Mouse (Mus musculus) frontal cortex, adult (tissue): ENCODE measurements around the gene Zbtb17.

ENCODE experiments used
- ATAC-seq: cut with Nextera tagmentation; 2 replicates; pipeline ENCODE4 v1.9.2; 2017; ENCODE audit warnings: mild to moderate bottlenecking, moderate library complexity, mixed read lengths; ENCODE audit not compliant: low TSS enrichment

Gene Zbtb17

GRCm38 (mm10) chr4:141458236-141458635 is 13.8 kb downstream of the Zbtb17 start:
- ATAC-seq, result no peak

DNA sequence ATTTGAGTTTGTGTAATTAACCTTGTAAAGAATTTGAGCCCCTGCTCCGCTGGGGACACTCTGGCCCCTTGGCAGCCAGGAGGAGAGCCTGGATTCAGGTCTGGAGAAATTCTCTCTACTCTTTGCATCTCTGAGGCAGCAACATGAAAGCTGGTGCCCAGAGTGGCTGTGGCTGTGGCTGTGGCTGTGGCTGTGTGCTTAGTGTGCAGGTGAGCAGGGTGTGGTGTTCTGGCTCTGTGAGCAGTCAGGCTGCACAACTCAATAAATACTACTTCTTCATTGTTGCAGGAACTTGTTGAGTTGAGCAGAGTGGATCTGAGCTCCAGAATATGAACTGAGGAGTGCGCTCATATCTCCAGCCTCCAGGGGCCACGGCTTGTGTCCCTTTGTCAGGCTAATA is 14.4 kb downstream of the Zbtb17 start:
- ATAC-seq, result no peak

DNA sequence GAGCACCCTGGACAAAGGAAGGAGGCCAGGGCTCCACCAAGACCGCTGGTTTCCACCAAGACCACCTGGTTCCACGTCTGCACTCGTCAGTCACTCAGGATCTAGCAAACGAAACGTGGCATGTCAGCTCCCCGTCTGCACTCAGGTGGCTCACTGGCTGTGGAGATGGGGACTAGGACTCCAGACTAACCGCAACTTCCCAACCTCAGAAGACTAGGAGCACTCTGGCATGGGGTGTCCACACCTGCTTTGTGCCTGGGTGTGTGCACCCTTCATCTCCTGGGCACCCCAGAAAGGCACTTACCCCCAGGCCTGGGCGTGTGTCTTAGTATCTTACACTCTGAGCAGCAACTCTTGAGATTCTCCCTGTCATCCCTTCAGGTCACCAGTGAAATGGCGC is 15.3 kb downstream of the Zbtb17 start:
- ATAC-seq, result no peak

GRCm38 (mm10) chr4:141460481-141460880 is 16.0 kb downstream of the Zbtb17 start:
- ATAC-seq, result no peak

DNA sequence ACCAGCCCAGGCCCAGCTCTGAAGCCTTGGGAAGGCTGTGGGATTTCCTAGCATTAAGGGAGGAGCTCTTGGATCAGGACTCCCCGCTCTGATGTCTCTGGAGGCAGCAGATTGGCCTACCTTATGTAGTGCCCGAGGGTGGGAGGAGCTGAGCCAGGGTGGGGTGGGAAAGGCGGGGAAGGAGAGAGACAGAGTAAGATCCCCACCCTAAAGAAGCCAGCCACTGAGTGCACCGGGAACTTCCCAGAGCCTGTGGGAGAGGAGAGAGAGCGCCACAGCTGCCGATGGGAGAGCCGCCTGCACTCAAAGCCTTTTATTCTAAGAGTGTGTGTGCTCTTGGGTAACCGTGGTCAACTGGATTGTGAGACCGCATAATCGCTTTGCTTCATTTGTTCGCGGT is 16.6 kb downstream of the Zbtb17 start:
- ATAC-seq, result peak; percentile 81

- no peak for ATAC-seq
Measured at GRCm38 (mm10) chr4:141461576-141461975, 17.1 kb downstream of the Zbtb17 start.

DNA sequence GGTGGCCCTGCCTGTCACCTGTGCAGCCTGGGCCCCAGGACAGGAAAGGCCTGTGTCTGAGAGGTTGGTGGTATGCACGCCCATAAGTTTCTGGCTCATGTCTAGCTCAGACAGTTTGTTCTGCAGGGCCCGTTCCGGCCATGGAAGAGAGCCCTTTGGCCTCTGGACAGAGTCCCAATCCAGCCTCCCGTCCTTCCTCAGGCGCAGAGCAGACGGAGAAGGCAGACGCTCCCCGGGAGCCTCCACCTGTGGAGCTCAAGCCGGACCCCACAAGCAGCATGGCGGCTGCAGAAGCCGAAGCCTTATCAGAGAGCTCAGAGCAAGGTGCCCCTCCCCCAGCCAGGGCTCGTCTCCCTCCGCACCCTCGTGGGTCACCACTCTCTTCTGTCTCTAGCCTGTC is 19.0 kb downstream of the Zbtb17 start:
- no peak for ATAC-seq

DNA sequence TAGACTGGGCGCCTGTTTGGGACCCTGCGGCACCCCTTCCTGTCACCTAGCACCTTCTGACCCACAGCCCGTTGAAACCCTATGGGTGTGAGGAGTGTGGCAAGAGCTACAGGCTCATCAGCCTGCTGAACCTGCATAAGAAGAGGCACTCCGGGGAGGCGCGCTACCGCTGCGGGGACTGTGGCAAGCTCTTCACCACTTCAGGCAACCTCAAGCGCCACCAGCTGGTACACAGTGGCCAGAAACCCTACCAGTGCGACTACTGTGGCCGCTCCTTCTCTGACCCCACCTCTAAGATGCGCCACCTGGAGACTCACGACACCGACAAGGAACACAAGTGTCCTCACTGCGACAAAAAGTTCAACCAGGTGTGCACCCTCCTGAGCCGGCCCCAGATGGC is 20.3 kb downstream of the Zbtb17 start:
- no peak for ATAC-seq

- ATAC-seq, result no peak
Measured at GRCm38 (mm10) chr4:141465512-141466288, 21.2 kb downstream of the Zbtb17 start.

DNA sequence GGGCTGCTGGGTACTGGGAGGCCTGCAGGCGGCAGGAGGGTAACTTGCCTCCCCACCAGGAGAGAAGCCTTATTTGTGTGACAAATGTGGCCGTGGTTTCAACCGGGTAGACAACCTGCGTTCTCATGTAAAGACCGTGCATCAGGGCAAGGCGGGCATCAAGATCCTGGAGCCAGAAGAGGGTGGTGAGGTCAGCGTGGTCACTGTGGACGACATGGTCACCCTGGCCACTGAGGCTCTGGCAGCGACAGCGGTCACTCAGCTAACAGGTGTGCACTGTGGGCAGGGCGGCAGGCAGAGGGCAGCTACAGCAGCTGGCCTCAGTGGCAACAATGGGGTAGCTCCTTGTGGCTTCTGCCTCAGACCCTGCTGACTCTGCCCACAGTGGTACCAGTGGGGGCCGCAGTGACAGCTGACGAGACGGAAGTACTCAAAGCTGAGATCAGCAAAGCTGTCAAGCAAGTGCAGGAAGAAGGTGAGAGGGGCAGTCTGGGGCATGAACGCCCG is 21.9 kb downstream of the Zbtb17 start:
- ATAC-seq, result no peak

DNA sequence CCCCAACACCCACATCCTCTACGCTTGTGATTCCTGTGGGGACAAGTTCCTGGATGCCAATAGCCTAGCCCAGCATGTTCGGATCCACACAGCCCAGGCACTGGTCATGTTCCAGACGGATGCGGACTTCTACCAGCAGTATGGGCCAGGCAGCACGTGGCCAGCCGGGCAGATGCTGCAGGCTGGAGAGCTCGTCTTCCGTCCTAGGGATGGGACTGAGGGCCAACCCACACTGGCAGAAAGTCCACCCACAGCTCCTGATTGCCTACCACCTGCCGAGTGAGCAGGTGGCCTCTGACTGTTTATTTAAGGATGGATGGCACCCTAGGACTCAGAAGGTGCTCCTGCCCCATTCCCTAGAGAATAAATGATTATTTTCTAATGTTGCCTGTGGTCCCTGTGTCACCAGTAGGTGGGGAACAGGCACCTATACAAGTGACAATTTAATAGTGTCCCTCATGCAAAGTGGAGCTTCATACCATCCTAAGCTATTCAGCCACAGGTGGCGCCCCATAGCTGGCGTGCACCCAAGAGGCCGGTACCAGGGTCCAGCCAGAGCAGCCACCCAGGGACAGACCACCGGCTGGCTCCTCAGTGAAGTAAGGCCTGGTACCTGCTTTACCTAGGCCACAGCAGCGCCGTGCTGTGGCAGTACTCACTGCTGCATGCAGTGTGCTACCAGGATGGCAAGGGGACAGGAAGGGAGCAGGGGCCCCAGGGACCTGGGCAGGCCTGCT is 22.6 kb downstream of the Zbtb17 start:
- no peak for ATAC-seq

DNA sequence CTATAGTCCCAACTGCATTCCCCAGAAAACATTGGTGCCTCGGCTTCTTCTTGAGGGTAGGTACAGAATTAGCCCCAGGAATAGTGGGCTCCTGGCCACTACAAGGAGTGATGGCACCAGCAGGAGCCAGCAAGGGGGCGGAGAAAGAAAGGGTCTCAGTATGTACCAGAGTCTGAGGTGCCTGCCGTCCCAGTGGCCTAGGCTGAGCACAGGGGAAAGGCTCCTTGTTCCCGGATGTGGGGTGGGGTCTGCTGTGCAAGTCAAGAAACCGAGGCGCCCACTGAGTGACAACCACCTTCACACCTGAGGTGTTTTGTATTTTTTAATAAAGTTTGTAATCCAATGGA is 23.1 kb downstream of the Zbtb17 start:
- no peak for ATAC-seq

DNA sequence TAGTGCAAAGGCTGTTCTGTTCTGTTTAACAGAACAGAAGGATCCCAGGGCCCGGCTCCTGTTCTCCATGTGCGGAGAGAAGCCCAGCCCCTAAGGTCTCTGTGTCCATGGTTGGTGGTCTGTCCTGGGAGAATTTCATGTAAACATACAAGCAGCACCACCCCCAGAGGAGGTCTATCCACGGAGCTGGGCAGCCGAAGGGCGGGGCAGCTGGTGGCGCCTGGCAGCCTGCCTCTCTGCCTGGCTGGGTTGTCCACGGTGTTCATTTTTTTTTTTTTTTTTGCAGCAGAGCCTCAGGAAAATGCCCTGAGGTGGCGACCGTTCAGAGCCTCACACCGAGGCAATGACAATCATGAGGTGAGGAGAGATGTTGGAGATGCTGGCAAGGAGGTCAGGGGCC is 24.1 kb downstream of the Zbtb17 start:
- 0 out of 2 replicates have a peak, but pooled peaks have one; percentile 21 for ATAC-seq

DNA sequence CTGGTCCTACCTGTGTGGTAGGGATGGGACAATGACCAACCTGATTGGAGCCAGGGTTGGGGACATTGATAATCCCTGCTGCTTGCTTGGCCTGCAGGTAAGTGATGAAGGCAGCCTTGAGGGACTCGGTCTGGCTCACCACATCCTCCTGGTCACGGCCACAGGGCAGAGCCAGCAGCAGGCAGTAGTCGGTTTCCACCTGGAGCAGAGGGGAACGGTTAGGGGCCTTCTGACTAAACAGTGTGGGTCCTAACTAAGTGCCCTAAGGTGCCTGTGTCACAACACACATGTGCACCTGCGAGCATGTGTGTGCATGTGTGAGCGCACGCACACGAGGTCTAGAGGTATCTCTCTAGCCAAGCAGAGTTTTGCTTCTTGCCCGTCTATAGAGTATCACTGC is 24.9 kb downstream of the Zbtb17 start:
- no peak for ATAC-seq

DNA sequence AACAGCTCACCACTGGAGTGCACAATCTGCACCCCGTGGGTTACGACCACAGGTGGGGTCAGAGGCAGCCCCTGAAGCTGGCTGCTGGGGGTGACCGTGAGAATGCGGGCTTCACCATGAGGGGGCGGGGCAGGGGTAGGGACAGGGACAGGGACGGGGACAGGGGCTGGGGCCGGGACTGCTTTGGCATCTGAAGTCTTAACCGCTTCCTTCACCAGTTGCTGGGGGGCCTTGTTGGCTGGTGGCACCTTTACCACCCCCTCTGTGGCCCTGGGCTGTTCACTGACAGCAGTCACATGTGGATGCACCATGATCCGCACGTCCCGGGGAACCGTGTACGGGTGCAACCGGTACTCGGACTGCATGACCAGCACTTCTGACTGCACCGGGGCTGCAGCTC is 27.0 kb downstream of the Zbtb17 start:
- no peak for ATAC-seq

- ATAC-seq, result no peak
Measured at GRCm38 (mm10) chr4:141472641-141473321, 28.3 kb downstream of the Zbtb17 start.

DNA sequence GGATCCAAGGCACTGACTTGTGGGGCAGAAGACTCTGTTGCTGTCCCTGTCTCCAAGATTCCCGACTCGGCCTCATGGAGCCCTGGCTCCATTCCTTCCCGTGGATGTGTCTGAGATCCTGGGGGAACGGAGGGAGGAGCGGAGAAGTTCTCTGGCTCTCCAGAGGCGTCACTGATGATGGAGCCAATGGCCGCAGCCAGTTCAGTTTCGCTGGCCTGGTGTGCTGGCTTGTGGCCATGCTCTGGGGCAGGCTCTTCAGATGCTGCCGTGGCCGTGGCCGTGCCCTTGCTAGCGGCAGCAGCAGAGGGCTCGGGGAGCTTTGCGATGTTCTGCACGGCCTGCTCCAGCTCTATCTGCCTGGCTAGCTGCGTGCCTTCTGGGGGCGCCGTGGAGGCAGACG is 30.0 kb downstream of the Zbtb17 start:
- ATAC-seq, result no peak

DNA sequence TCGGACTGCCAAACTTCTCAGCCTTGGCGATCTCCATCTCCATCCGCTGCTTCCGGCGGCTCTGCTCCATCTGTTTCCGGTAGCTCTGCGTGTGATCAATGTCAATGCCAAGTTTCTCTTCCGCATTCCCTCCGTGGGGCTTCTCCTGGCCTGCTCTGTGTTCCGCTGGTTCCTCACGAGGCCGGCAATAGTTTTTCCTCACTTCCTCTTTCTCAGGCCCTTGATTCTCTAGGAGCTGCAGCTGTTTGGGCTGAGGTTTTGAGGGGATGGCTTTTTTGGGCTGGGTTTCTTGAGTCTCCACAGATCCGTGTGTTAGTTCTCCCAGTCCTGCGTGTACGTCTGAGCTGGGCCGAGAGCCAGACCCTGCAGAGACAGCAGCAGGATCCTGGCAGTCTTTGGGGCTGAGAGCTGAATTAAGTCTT is 33.2 kb downstream of the Zbtb17 start:
- peak; percentile 79 for ATAC-seq

DNA sequence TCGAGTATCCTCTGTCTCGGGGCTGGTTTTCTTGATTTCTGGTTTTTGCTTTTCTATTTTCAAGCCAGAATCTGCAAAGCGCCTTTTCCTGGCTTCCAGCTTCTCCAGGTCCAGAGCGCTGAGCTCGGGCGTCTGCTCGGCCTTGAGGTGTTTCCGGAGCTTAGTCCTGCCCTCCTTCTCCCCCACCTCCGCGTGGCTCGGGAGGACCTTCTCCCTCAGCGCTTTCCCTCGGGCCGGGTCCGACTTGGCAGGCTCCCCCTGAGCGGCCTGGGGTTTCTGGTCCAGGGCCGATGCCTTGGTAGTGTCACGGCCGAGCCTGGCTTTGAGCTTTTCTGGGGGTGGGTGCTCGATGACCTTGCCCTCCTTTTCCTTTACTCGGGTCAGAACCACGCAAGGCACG is 33.8 kb downstream of the Zbtb17 start:
- ATAC-seq, result no peak; the same call in none of the 2 replicates

DNA sequence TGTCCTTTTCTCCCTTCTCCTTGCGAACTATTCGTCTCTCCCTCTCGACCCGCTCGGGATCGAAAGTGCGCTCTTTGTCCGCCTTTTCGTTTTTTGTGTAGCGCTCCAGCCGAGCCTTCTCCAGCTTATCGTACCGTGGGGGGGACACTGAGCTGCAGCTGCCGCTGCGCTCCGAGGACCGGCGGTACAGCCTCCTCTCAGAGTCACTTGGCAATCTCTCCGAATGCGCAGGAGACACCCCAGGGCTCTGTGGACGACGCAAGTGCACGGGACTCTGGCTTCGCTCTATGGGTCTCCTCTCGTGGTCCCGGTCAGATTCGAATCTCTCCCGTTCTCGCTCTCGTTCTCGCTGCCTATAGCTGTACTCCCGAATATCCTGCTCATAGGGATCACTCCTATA is 34.3 kb downstream of the Zbtb17 start:
- no peak for ATAC-seq

DNA sequence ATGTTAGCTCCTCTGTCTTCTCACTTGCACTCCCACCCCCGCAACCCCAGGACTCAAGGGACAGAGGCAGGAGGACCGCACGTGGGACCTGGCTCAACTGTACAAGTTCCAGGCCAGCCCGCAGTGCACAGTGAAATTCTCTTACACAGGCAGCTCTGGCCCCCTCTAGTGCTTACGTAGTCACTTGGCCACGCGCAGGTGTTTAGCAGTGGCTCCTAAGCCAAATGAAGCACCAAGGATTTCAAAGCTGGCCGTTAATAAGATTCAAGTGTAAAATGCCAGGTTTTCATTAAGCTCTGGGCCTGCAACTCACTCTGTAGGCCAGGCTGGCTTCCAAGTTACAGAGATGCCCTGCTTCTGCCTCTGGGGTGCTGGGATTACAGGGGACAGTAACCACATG is 35.0 kb downstream of the Zbtb17 start:
- ATAC-seq, result no peak

GRCm38 (mm10) chr4:141484071-141484470 is 39.6 kb downstream of the Zbtb17 start:
- ATAC-seq, result no peak

- no peak for ATAC-seq
Measured at GRCm38 (mm10) chr4:141487581-141487980, 43.1 kb downstream of the Zbtb17 start.
